Mouse (Mus musculus): ENCODE results near the gene Mecp2. TPM values are rescaled to one million over a fixed set of nuclear protein-coding genes. Genes with fewer than 3 reads are reported as not detected.

Mecp2 gene
- polyA plus RNA-seq, 1 experiment from 2014 or later = 12.3 TPM

GRCm38 (mm10) chrX:74084946-74085498 lies 50.1 kb downstream of the Mecp2 start:
- peak overlapping the region; percentile 91 for H3K27ac ChIP-seq
- peak overlapping the region; percentile 50 for H3K4me2 ChIP-seq
- no peaks in the 10 kb centered on the region for H3K36me3 ChIP-seq
- H3K9ac ChIP-seq = peak overlapping the region; percentile 52
- H3K4me1 ChIP-seq = no peaks in the 10 kb centered on the region
- WGBS = 17% methylated on average over 30 of the region's 56 CpGs
- H3K4me3 ChIP-seq (replicated peaks) = peak overlapping the region; percentile 59
- peak; percentile 52 for ATAC-seq (ENCODE audit: insufficient read depth, low FRiP score, low read depth)
- no peaks in the 10 kb centered on the region for H3K27me3 ChIP-seq (replicated peaks)
- H3K9me3 ChIP-seq = no peaks in the 10 kb centered on the region

- peak overlapping the region; percentile 50 for H3K4me2 ChIP-seq
- H3K9me3 ChIP-seq = no peaks in the 10 kb centered on the region
- H3K36me3 ChIP-seq = no peaks in the 10 kb centered on the region
- peak overlapping the region; percentile 91; the same call in 1 of the 2 replicates for H3K27ac ChIP-seq
- no peaks in the 10 kb centered on the region for H3K4me1 ChIP-seq
- peak overlapping the region; percentile 59 for H3K4me3 ChIP-seq (replicated peaks)
- 19% methylated on average over 17 of the region's 17 CpGs for WGBS
- no peak for ATAC-seq (ENCODE audit: insufficient read depth, low FRiP score, low read depth)
- no peaks in the 10 kb centered on the region for H3K27me3 ChIP-seq (replicated peaks)
- H3K9ac ChIP-seq = no peak overlapping the region
Observed at GRCm38 (mm10) chrX:74084276-74084837, 50.8 kb downstream of the Mecp2 start.

GRCm38 (mm10) chrX:74070794-74071193 lies 64.4 kb downstream of the Mecp2 start:
- Histone ChIP-seq H3K27ac (no peak overlapping the region), H3K4me3 (replicated peaks) (no peak overlapping the region), H3K9ac (no peak overlapping the region), H3K27me3 (replicated peaks) (no peaks in the 10 kb centered on the region), H3K9me3 (no peaks in the 10 kb centered on the region), H3K4me1 (no peaks in the 10 kb centered on the region), H3K36me3 (no peaks in the 10 kb centered on the region), H3K4me2 (no peak overlapping the region)
- ATAC-seq (ENCODE audit: insufficient read depth, low FRiP score, low read depth) = no peak

GRCm38 (mm10) chrX:74067891-74068290 lies 67.3 kb downstream of the Mecp2 start:
- Histone ChIP-seq H3K27ac (no peak overlapping the region), H3K9ac (no peak overlapping the region), H3K27me3 (replicated peaks) (no peaks in the 10 kb centered on the region), H3K4me1 (no peaks in the 10 kb centered on the region), H3K4me3 (replicated peaks) (no peak overlapping the region), H3K36me3 (no peaks in the 10 kb centered on the region), H3K9me3 (no peaks in the 10 kb centered on the region), H3K4me2 (no peak overlapping the region)
- ATAC-seq (ENCODE audit: insufficient read depth, low FRiP score, low read depth) = no peak
- 78% methylated on average over 9 of the region's 9 CpGs for WGBS

- Histone ChIP-seq H3K27me3 (replicated peaks) (no peaks in the 10 kb centered on the region), H3K36me3 (no peaks in the 10 kb centered on the region), H3K4me3 (replicated peaks) (no peak overlapping the region), H3K9me3 (no peaks in the 10 kb centered on the region), H3K4me1 (no peaks in the 10 kb centered on the region), H3K9ac (no peak overlapping the region), H3K4me2 (no peak overlapping the region), H3K27ac (no peak overlapping the region)
- 57% methylated on average over 1 of the region's 1 CpGs for WGBS
- ATAC-seq (ENCODE audit: insufficient read depth, low FRiP score, low read depth) = no peak
Observed at GRCm38 (mm10) chrX:74045107-74045506, 90.1 kb downstream of the Mecp2 start.

GRCm38 (mm10) chrX:74037702-74038375 lies 97.3 kb downstream of the Mecp2 start:
- Histone ChIP-seq H3K9me3 (no peaks in the 10 kb centered on the region), H3K4me1 (no peaks in the 10 kb centered on the region), H3K27ac (no peak overlapping the region), H3K4me2 (no peak overlapping the region), H3K36me3 (no peaks in the 10 kb centered on the region), H3K4me3 (replicated peaks) (no peak overlapping the region), H3K27me3 (replicated peaks) (no peaks in the 10 kb centered on the region), H3K9ac (no peak overlapping the region)
- 77% methylated on average over 5 of the region's 5 CpGs for WGBS
- ATAC-seq (ENCODE audit: insufficient read depth, low FRiP score, low read depth) = no peak

- Histone ChIP-seq H3K36me3 (no peaks in the 10 kb centered on the region), H3K27me3 (replicated peaks) (no peaks in the 10 kb centered on the region), H3K4me2 (no peak overlapping the region), H3K9me3 (no peaks in the 10 kb centered on the region), H3K27ac (no peak overlapping the region), H3K4me3 (replicated peaks) (no peak overlapping the region), H3K4me1 (no peaks in the 10 kb centered on the region), H3K9ac (no peak overlapping the region)
- no peak for ATAC-seq (ENCODE audit: insufficient read depth, low FRiP score, low read depth)
- WGBS = 69% methylated on average over 1 of the region's 1 CpGs
Observed at GRCm38 (mm10) chrX:74030000-74030399, 105.2 kb downstream of the Mecp2 start.

GRCm38 (mm10) chrX:74023188-74024049 lies 111.7 kb downstream of the Mecp2 start, which contains the start of gene Irak1:
Irak1 (minus strand) TSS chrX:74023918.
- H3K9me3 ChIP-seq = no peaks in the 10 kb centered on the region
- H3K4me1 ChIP-seq = no peaks in the 10 kb centered on the region
- peak within 1 kb of the TSS; percentile 58 for H3K4me3 ChIP-seq (replicated peaks)
- peak within 1 kb of the TSS; percentile 53 for H3K4me2 ChIP-seq
- H3K36me3 ChIP-seq = no peaks in the 10 kb centered on the region
- H3K27me3 ChIP-seq (replicated peaks) = no peaks in the 10 kb centered on the region
- H3K27ac ChIP-seq = peak within 1 kb of the TSS; percentile 77
- 19% methylated on average over 66 of the region's 72 CpGs for WGBS
- H3K9ac ChIP-seq = peak within 1 kb of the TSS; percentile 71
- ATAC-seq (ENCODE audit: insufficient read depth, low FRiP score, low read depth) = peak; percentile 87

- H3K27me3 ChIP-seq (replicated peaks) = no peaks in the 10 kb centered on the region
- no peak overlapping the region for H3K27ac ChIP-seq
- WGBS = 17% methylated on average over 4 of the region's 6 CpGs
- no peak for ATAC-seq (ENCODE audit: insufficient read depth, low FRiP score, low read depth)
- H3K4me3 ChIP-seq (replicated peaks) = peak overlapping the region; percentile 58
- no peaks in the 10 kb centered on the region for H3K9me3 ChIP-seq
- H3K9ac ChIP-seq = 0 out of 2 replicates have a peak overlapping the region, but pooled peaks have one; percentile 22
- no peaks in the 10 kb centered on the region for H3K36me3 ChIP-seq
- H3K4me1 ChIP-seq = no peaks in the 10 kb centered on the region
- H3K4me2 ChIP-seq = peak overlapping the region; percentile 53
Observed at GRCm38 (mm10) chrX:74022795-74023187, 112.4 kb downstream of the Mecp2 start.

- no peak for ATAC-seq (ENCODE audit: insufficient read depth, low FRiP score, low read depth)
- WGBS = 100% methylated on average over 1 of the region's 1 CpGs
- Histone ChIP-seq H3K36me3 (0 out of 2 replicates have a peak, but pooled peaks cover 2% of the 10 kb centered on the region), H3K27ac (no peak overlapping the region), H3K9me3 (no peaks in the 10 kb centered on the region), H3K27me3 (replicated peaks) (no peaks in the 10 kb centered on the region), H3K9ac (no peak overlapping the region), H3K4me1 (no peaks in the 10 kb centered on the region), H3K4me2 (no peak overlapping the region), H3K4me3 (replicated peaks) (no peak overlapping the region)
Observed at GRCm38 (mm10) chrX:74014597-74014996, 120.6 kb downstream of the Mecp2 start.

GRCm38 (mm10) chrX:74008063-74008462 lies 127.1 kb downstream of the Mecp2 start:
- Histone ChIP-seq H3K4me1 (no peaks in the 10 kb centered on the region), H3K36me3 (no peaks in the 10 kb centered on the region), H3K27me3 (replicated peaks) (no peaks in the 10 kb centered on the region), H3K9ac (no peak overlapping the region), H3K4me3 (replicated peaks) (no peak overlapping the region), H3K27ac (no peak overlapping the region), H3K9me3 (no peaks in the 10 kb centered on the region), H3K4me2 (no peak overlapping the region)
- no peak for ATAC-seq (ENCODE audit: insufficient read depth, low FRiP score, low read depth)
- 41% methylated on average over 8 of the region's 8 CpGs for WGBS

GRCm38 (mm10) chrX:74006401-74006800 lies 128.8 kb downstream of the Mecp2 start:
- H3K4me2 ChIP-seq = no peak overlapping the region

More at GRCm38 (mm10) chrX:74006401-74006800, 128.8 kb downstream of the Mecp2 start:
- Histone ChIP-seq H3K27me3 (replicated peaks) (no peaks in the 10 kb centered on the region), H3K9ac (no peak overlapping the region), H3K9me3 (no peaks in the 10 kb centered on the region), H3K27ac (no peak overlapping the region), H3K36me3 (no peaks in the 10 kb centered on the region), H3K4me1 (no peaks in the 10 kb centered on the region), H3K4me3 (replicated peaks) (no peak overlapping the region)
- 75% methylated on average over 21 of the region's 21 CpGs for WGBS
- ATAC-seq (ENCODE audit: insufficient read depth, low FRiP score, low read depth) = no peak
